Mouse (Mus musculus): ENCODE results near the gene Mpzl1. TPM values are rescaled to one million over a fixed set of nuclear protein-coding genes. Genes with fewer than 3 reads are reported as not detected.

Gene Mpzl1
- total RNA-seq, 2 experiments from 2014 or later, result 0.41 to 20.5 TPM

- ATAC-seq (replicated peaks; ENCODE audit: poor library complexity, severe bottlenecking), result peak; percentile 57
Observed at GRCm38 (mm10) chr1:165658602-165659001, 24.3 kb upstream of the Mpzl1 start.

- no peak for ATAC-seq (replicated peaks; ENCODE audit: poor library complexity, severe bottlenecking)
Observed at GRCm38 (mm10) chr1:165655482-165655881, 21.1 kb upstream of the Mpzl1 start.

- peak; percentile 38 for ATAC-seq (replicated peaks; ENCODE audit: poor library complexity, severe bottlenecking)
Observed at GRCm38 (mm10) chr1:165655022-165655421, 20.7 kb upstream of the Mpzl1 start.

- no peak for ATAC-seq (replicated peaks; ENCODE audit: poor library complexity, severe bottlenecking)
Observed at GRCm38 (mm10) chr1:165653126-165653885, 19.0 kb upstream of the Mpzl1 start.

GRCm38 (mm10) chr1:165652507-165652906, 18.2 kb upstream of the Mpzl1 start:
- no peak for ATAC-seq (replicated peaks; ENCODE audit: poor library complexity, severe bottlenecking)

- ATAC-seq (replicated peaks; ENCODE audit: poor library complexity, severe bottlenecking), result peak; percentile 89
Observed at GRCm38 (mm10) chr1:165651158-165651557, 16.8 kb upstream of the Mpzl1 start.

GRCm38 (mm10) chr1:165645102-165645501, 10.8 kb upstream of the Mpzl1 start:
- ATAC-seq (replicated peaks; ENCODE audit: poor library complexity, severe bottlenecking), result no peak

- peak; percentile 8; the same call in 1 of the 2 replicates for ATAC-seq (replicated peaks; ENCODE audit: poor library complexity, severe bottlenecking)
Observed at GRCm38 (mm10) chr1:165643735-165644134, 9.4 kb upstream of the Mpzl1 start.

GRCm38 (mm10) chr1:165642780-165643311, 8.5 kb upstream of the Mpzl1 start:
- ATAC-seq (replicated peaks; ENCODE audit: poor library complexity, severe bottlenecking), result no peak

- peak; percentile 55 for ATAC-seq (replicated peaks; ENCODE audit: poor library complexity, severe bottlenecking)
Observed at GRCm38 (mm10) chr1:165641786-165642771, 7.7 kb upstream of the Mpzl1 start.

GRCm38 (mm10) chr1:165641271-165641771, 7.0 kb upstream of the Mpzl1 start:
- peak; percentile 43 for ATAC-seq (replicated peaks; ENCODE audit: poor library complexity, severe bottlenecking)

- no peak for ATAC-seq (replicated peaks; ENCODE audit: poor library complexity, severe bottlenecking)
Observed at GRCm38 (mm10) chr1:165636289-165636688, 2.0 kb upstream of the Mpzl1 start.

- ATAC-seq (replicated peaks; ENCODE audit: poor library complexity, severe bottlenecking), result no peak
Observed at GRCm38 (mm10) chr1:165635055-165635897, 938 bp upstream of the Mpzl1 start.

- ATAC-seq (replicated peaks; ENCODE audit: poor library complexity, severe bottlenecking), result no peak
Observed at GRCm38 (mm10) chr1:165633345-165633744, 993 bp downstream of the Mpzl1 start.

- no peak for ATAC-seq (replicated peaks; ENCODE audit: poor library complexity, severe bottlenecking)
Observed at GRCm38 (mm10) chr1:165631136-165631535, 3.2 kb downstream of the Mpzl1 start.

GRCm38 (mm10) chr1:165629975-165630374, 4.4 kb downstream of the Mpzl1 start:
- ATAC-seq (replicated peaks; ENCODE audit: poor library complexity, severe bottlenecking), result no peak

GRCm38 (mm10) chr1:165628603-165629002, 5.7 kb downstream of the Mpzl1 start:
- no peak for ATAC-seq (replicated peaks; ENCODE audit: poor library complexity, severe bottlenecking)

- 0 out of 2 replicates have a peak, but pooled peaks have one; percentile 7 for ATAC-seq (replicated peaks; ENCODE audit: poor library complexity, severe bottlenecking)
Observed at GRCm38 (mm10) chr1:165625896-165626295, 8.4 kb downstream of the Mpzl1 start.

GRCm38 (mm10) chr1:165625058-165625457, 9.3 kb downstream of the Mpzl1 start:
- ATAC-seq (replicated peaks; ENCODE audit: poor library complexity, severe bottlenecking), result no peak

- no peak for ATAC-seq (replicated peaks; ENCODE audit: poor library complexity, severe bottlenecking)
Observed at GRCm38 (mm10) chr1:165618201-165618624, 16.1 kb downstream of the Mpzl1 start.
